Mouse (Mus musculus) urinary bladder, adult 18-20 months (tissue): ENCODE measurements around the gene Treh.
A peak's percentile ranks its signal among the peaks of the same experiment; 100 is the strongest.

Source experiments
- DNase-seq, 2 experiments: peaks; one replicate each; pipeline ENCODE4 v3.0.0; 2022; ENCODE audit warnings: low spot score in 2 of 2, mixed read lengths in 2 of 2

Gene Treh

DNA sequence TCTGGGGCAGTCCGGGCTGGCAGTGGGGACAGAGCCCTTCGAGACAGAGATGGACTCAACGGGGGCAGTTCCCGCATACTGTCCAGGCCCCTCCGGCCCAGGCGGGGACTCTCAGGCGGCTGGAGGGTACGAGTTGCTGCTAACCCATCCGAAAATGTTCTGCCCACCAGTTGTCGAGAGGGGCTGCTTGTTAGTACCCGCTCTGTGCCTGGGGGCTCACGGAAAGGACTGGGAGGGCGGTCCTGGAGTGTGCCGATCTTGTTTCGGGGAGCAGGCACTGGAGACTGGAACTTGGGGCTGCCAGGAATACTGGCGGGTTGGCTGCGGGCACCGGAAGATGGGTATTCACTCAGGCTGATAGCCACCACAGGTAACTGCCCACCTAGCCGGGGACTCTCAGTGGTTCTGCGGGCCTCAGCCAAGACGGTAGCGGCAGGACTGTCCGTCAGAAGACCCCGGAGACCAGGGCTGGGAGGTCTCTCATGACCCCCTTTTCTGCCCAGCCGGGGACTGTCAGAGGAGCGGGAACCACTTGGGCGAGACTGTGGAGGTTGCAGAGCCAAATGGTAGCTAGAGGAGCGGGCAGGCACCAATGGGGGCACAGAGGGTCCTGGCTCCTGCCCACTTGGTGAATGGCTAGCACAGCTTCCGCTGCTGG is 42.8 kb downstream of the Treh start:
- DNase-seq = no peak

- no peak for DNase-seq
These were observed 44.2 kb downstream of the Treh start for GRCm38 (mm10) chr9:44716997-44717821.

GRCm38 (mm10) chr9:44717822-44718242 is 44.8 kb downstream of the Treh start:
- no peak for DNase-seq

GRCm38 (mm10) chr9:44718937-44719631 is 46.1 kb downstream of the Treh start:
- no peak for DNase-seq

DNA sequence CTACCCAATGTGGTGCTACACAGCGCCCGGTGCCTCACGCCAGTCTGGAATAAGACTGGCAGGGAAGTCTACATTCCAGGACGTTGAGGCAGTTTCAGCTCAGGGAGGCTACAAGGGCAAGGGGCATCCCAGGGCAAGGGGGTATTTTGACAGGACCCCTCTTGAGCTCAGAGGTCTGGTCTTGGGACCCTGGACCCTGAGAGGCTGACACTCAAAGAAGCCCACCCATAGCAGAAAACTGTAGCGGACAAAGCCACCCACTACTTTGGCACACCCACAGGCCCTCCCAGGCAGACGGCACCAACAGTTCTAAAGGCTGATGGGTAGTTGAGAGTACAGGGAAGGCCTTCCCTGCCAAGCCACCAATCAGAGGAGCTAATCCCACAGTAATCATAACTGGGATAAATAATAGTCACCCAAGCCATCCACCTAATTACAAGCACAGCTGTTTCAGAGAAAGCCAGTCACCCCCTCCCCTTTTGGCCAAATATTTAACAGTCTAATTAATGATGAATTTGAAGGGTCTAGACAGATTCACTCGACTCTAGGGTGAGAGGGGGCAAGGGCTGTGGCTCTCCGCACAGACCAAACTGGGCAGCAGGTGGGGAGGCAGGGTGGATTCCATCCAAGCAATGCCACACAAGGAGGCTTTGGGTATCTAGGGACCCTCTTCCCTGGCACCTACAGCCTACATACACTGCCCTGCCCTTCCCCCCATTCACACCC is 46.8 kb downstream of the Treh start:
- no peak for DNase-seq

DNA sequence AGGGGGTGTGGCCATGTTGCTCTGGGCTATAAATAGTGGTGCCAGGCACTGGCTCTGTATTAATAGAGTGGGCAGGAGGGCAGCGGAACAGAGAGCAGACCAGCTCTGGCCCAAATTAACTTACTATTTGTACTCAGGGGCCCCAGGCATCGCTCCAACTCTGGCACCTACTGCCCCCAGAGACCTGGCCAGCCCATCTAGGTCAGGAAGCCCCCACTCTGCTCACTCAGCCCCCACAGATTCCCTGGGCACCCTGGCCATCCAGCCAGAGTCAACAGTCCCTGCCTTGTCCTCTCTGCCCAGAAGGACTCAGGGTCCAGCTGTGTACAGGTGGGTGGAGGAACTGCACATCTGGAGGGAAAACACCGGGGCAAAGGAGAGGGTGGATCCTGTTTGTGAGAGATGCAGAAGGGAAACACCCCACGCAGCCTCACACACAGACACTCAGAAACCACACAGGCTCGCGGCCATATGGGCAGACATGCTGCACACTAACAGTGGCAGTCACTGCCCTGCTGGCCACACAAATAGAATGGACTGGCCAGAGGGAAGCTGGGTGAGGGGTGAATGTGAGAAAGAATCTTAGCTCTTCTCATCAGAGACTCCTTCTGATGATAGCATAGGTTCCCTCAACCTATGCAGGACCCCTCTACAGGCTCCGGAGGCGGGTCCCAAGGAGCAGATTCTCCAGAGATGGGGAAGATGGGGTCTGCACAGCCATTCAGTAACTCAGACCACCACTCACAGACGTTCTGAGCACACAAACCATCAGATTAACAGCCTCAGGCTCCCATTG is 47.5 kb downstream of the Treh start:
- no peak for DNase-seq

DNA sequence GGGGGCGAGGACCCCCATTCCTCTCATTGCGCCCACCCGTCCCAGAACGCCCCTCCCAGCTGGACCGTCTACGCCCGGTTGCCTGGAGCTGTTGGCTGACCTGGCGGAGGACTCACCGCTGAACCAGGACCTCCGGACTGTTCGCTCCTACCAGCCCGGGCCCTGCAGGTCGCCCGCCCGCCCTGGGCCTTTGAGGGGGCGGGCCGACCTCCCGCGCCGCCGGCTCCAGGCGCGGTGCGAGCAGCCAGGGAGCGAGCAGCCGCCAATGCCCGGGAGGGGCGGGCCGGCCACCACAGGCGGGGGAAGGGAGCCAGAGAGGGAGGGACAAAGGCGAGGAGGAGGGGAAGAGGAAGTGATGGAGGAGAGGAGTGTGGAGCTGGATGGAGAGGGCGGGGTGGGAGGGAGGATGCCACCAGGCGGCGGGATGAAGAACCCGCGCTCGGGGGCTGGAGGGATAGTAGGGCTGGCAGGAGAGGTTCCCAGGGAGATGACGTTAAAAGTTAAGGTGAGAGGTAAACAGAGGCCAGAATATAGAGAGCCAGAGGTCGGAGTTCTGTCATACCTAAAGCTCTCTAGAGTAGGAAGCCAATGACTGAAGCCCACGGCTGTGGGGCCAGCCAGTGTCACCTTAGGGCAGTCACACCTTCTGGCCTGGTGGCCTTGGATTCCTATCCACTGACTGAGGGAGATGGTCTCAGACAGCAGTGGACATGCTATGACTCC is 48.3 kb downstream of the Treh start:
- DNase-seq = peak; percentile 78 to 90

DNA sequence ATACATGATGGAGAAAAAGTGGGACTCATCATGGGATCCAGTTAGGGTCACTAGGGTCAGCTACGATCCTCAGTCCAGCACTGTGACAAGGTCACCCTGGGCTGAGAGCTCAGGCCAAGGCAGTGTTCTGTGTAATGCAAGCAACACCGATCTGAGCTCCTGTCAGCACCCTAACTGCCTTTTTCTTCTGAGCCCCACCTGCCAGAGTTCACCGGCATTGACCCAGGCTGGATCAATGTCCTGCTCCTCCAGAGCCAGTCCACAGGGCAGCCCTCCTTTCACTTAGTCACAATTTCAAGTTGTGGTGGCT is 48.8 kb downstream of the Treh start:
- no peak for DNase-seq

DNA sequence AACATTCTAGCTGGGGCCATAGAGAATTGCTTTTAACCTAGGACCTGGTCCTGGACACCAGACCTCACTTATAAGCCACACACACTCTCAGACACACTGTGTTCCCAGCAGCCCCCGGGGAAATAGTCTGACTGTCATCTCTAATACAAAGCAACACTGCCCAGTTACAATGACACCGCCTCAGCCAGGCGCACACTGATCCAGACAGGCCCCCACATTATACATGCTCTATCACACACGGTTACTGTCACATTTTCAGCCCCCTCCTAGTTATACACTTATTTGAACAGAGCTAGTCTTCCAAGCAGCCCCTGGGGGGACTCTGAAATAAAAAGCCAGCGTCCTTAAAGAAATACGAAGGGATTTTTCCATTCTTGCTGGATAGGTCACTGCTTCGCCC is 49.5 kb downstream of the Treh start:
- DNase-seq = no peak

- DNase-seq = no peak
These were observed 50.0 kb downstream of the Treh start for GRCm38 (mm10) chr9:44723008-44723407.

- DNase-seq = no peak
These were observed 50.5 kb downstream of the Treh start for GRCm38 (mm10) chr9:44723521-44724041.

DNA sequence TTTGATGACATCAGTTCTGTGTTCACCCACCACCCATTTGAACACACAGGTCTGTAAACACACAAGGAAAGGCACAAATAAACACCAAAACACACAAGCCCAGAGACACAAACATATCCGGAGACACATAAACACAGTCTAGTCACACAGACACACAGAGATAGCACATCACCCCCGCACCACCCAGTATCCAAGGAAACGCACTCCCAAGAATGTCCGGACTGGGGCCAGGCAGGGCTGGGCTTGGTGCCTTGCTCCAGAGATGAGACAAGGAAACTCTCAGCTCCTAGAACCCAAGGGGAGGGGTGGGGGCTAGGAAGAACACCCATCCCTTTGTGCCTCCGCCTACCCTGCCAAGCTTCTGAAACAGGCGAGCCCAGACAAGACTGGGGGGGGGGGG is 51.2 kb downstream of the Treh start:
- peak in 1 of 2 experiments; percentile 71 for DNase-seq

- DNase-seq = no peak
These were observed 51.6 kb downstream of the Treh start for GRCm38 (mm10) chr9:44724665-44725064.

DNA sequence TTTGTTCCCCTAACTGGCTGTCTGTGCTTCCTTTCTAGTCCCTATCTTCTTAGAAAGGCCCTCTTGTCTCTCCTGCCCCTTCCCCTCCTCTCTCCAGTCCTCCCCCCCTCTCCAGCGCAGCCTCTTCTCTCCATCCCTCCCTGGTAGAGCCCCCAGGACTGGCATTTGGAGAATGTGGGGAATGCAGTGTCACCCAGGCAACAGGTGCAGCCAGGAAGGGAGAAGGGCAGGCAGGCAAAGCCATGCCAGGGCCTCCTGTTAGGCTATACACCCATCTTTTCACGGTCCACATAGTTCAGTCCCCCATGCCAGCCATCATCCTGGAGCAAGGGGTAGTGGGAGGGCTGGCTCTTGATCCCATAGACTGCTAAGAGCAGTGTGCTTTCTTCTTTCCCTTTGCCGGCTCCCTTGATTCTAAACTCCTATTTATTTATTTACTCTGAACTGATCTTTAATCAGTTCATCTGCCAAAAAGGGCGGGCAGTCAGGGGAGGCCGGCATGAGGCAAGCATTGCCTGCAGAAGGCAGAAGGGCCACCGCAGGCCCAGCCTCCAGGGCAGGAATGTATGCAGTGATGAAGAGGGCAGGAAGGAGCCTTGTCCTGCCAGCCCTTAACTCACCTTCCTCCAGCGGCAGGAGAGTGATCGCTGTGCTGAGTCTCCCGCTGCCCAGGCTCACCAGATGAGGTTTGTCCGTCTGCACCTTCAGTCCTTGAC is 53.6 kb downstream of the Treh start:
- DNase-seq = no peak

GRCm38 (mm10) chr9:44727441-44727840 is 54.4 kb downstream of the Treh start:
- DNase-seq = no peak

GRCm38 (mm10) chr9:44732130-44732549 is 59.1 kb downstream of the Treh start:
- DNase-seq = no peak

DNA sequence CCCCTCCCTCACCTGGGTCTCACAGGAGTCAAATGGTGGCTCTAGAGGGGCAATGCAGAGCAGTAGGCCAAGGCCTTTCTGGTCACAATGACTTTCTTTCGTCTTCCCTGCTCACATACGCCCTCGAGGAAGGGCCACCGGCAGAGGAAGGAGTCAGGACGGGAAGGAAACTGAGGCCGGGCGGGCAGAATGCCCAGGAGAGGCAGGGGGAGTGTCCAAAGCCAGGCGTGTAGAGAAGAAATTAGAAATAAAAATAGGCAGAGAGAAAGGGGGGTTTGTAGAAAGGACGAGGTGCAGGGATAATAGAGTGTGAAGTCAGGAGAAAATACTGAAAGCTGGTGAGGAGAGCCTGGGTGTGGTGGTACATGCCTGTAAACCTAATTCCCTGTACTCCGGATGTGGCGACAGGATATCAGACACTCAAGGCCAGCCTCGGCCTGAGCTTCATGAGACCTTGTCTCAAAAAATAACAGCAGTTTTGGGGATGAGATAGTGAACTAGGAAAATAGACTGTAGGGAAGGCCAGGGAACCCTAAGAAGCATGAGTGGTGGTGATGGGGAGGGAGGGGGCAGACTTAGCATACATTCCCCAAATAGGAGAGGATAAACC is 60.0 kb downstream of the Treh start:
- no peak for DNase-seq

GRCm38 (mm10) chr9:44733671-44734523 is 60.9 kb downstream of the Treh start:
- DNase-seq = peak; percentile 57 to 79
